Mouse (Mus musculus) testis, adult 2 months (tissue): ENCODE measurements around the gene Cga. TPM values are rescaled to one million over a fixed set of nuclear protein-coding genes. Genes with fewer than 3 reads are reported as not detected.

Experiments
- H3K27ac ChIP-seq: fragments of 200-500 bp; 2 replicates; pipeline ENCODE4 v1.5.1; 2012; ENCODE audit warnings: low read depth, low read length; ENCODE audit not compliant: control insufficient read depth, insufficient read depth
- H3K27me3 ChIP-seq: fragments of 200-500 bp; 2 replicates; pipeline ENCODE4 v1.6.1; 2012; ENCODE audit warnings: mild to moderate bottlenecking, low read length, moderate library complexity; ENCODE audit not compliant: control insufficient read depth, insufficient read depth
- H3K36me3 ChIP-seq: fragments of 200-500 bp; 2 replicates; pipeline ENCODE4 v1.6.1; 2012; ENCODE audit warnings: mild to moderate bottlenecking, low read length; ENCODE audit not compliant: control insufficient read depth, insufficient read depth
- H3K4me1 ChIP-seq: fragments of 200-500 bp; 2 replicates; pipeline ENCODE4 v1.6.1; 2012; ENCODE audit warnings: low read length; ENCODE audit not compliant: control insufficient read depth, insufficient read depth
- H3K4me3 ChIP-seq: fragments of 200-500 bp; 2 replicates; pipeline ENCODE4 v1.5.1; 2012; ENCODE audit warnings: low read depth, mild to moderate bottlenecking, low read length, moderate library complexity, mixed read lengths; ENCODE audit not compliant: control insufficient read depth
- CTCF ChIP-seq: fragments of 200-500 bp; IDR thresholded peaks from 2 replicates; pipeline ENCODE4 v1.5.1; 2012; ENCODE audit warnings: low read depth, mild to moderate bottlenecking, inconsistent platforms, low read length, moderate library complexity; ENCODE audit not compliant: control insufficient read depth, insufficient read depth, insufficient replicate concordance
- POLR2A ChIP-seq: fragments of 200-500 bp; IDR thresholded peaks from 2 replicates; pipeline ENCODE4 v1.6.1; 2012; ENCODE audit warnings: low read depth, mild to moderate bottlenecking, inconsistent platforms, low read length, moderate library complexity; ENCODE audit not compliant: control insufficient read depth
- polyA plus RNA-seq: library from polyadenylated mRNA; depleted of rRNA; stranded (reverse); fragments of >200 nt; gene quantifications from 2 replicates; pipeline ENCODE4 v1.2.3, GENCODE M21; 2012; rRNA removed

The Cga gene
- not detected in 2 replicates for polyA plus RNA-seq

DNA sequence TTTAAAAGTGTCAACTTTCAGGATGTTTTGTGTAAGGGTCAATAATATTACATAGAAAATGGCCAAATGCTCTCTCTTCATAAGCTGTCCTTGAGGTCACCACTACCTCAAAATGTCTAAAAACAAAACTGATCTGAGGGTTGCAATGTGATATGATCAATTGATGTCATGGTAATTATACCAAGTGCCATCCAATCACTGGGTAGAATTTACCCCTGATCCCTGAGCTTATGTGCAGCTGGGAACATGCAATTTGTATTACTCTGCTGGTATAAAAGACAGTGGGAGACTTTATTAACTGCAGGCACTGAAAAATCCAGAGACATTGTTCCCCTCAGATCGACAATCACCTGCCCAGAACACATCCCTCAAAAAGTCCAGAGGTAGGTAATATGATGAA is at the start of gene Cga:
TSS of gene Cga (plus strand) at position 301 of the 400 bp plus-strand sequence.
- Histone ChIP-seq H3K27me3 (no peaks in the 10 kb centered on the region), H3K27ac (no peak within 1 kb of the TSS), H3K36me3 (no peaks in the 10 kb centered on the region), H3K4me1 (peaks cover 3% of the 10 kb centered on the region; the same call in 1 of the 2 replicates), H3K4me3 (no peak within 1 kb of the TSS)
- TF ChIP-seq POLR2A (no peak), CTCF (no peak)

DNA sequence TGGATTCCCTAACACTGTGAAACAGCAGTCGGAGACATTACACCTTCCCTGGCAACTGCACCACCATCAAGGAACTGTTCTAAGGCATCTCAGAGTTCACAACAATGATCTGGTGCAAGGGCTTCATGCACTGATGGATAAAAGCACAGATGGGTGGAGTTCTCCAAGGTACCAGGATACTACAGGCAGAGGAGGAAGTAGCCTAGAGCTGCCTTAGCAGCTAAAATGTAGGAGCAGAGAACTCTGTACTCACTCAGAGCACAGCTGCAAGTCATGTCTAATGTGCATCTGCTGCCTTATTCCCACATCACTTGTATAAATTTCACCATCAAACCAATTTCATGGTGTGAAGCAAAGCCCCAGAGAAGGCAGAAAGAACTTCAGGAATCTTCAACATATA is 49.7 kb upstream of the Cga start:
- TF ChIP-seq CTCF (no peak), POLR2A (no peak)
- no peak overlapping the region for H3K4me3 ChIP-seq
- H3K36me3 ChIP-seq = no peaks in the 10 kb centered on the region
- no peaks in the 10 kb centered on the region for H3K27me3 ChIP-seq
- no peaks in the 10 kb centered on the region for H3K4me1 ChIP-seq
- H3K27ac ChIP-seq = no peak overlapping the region

DNA sequence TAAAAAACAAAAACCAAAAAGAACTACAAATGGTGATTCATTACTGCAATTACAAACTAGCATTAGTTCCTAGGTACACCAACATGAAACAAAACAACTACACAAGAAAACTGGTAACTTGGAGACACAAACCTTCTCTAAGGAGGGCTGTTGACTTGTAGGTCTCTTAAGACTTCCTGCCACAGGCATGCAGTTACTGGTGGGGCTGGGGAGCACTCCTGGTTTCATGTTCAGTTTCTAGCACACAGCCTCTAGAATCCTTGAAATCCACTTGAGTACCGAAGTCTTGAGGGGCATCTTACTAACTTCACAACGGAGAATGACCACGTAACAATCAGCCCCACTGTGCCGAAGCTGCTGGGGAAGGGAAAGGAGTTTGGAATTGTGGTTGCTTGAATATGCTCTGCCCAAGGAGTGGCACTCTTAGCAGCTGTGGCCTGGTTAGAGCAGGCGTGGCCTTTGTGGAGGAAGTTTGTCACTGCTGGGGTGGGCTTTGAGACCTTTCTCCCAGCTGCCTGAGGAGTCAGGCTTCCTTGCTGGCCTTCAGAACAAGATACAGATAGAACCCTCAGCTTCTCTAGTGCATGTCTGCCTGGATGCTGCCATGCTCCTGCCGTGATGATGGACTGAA is 45.8 kb upstream of the Cga start:
- Histone ChIP-seq H3K27ac (no peak overlapping the region), H3K4me1 (no peaks in the 10 kb centered on the region), H3K27me3 (no peaks in the 10 kb centered on the region), H3K4me3 (no peak overlapping the region), H3K36me3 (no peaks in the 10 kb centered on the region)
- no peak for TF ChIP-seq CTCF

DNA sequence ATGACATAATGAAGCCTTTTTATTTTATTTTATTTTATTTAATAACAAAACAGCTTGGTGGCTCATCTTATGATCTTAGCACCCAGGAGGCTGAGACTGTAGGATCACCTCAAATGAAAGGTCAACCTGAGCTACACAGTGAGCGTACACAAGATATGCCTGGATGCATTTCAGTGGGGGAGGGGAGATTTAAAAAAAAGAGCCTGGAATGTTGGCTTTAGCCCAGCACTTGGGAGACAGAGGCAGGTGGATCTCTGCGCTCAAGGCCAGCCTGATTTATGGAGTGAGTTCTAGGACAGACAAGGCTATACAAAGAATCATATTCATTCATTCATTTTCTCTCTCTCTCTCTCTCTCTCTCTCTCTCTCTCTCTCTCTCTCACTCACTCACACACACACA is 43.4 kb upstream of the Cga start:
- H3K27me3 ChIP-seq = no peaks in the 10 kb centered on the region
- H3K4me3 ChIP-seq = no peak overlapping the region
- TF ChIP-seq POLR2A (no peak), CTCF (no peak)
- H3K4me1 ChIP-seq = no peaks in the 10 kb centered on the region
- no peaks in the 10 kb centered on the region for H3K36me3 ChIP-seq
- no peak overlapping the region for H3K27ac ChIP-seq

DNA sequence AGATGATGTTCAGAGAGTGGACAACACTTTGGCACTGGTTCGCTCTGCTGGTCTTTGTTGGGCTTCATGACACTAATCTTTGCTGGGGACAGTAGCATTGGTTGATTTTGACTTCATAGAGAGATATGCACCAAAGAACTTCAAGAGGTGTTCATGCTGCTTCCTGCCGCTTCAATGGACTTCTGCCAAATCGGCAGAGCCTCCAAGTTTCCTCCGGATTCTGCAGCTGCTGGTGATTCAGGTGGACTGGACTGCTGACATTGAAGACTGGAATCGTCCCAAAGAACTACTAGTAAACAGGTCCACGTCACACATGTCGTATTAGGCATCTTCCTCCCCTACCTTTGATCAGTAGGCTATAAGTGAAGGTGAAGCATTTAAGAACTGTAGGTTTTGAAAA is 41.5 kb upstream of the Cga start:
- no peak overlapping the region for H3K4me3 ChIP-seq
- H3K4me1 ChIP-seq = no peaks in the 10 kb centered on the region
- H3K27me3 ChIP-seq = no peaks in the 10 kb centered on the region
- TF ChIP-seq POLR2A (no peak), CTCF (no peak)
- no peak overlapping the region for H3K27ac ChIP-seq
- no peaks in the 10 kb centered on the region for H3K36me3 ChIP-seq

DNA sequence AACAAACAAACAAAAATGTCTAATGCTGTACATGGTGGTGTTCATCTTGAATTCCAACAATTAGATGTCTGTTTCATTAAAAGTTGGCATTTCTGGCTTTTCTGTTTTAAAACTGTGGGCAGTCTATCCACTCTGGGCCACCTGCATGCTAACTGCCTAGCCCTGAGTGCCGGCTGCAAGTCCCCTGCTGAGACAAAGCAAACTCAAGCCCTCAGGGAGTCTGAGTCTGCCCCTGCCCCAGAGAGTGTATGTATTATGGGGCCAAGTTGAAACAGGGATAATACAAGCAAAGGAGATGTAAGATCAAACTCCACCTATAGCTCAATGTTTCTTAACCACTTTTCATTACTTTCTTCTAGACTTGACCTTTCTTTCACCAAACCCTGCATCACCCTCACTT is 37.6 kb upstream of the Cga start:
- no peaks in the 10 kb centered on the region for H3K36me3 ChIP-seq
- no peaks in the 10 kb centered on the region for H3K27me3 ChIP-seq
- no peak overlapping the region for H3K27ac ChIP-seq
- no peak overlapping the region for H3K4me3 ChIP-seq
- no peaks in the 10 kb centered on the region for H3K4me1 ChIP-seq
- TF ChIP-seq POLR2A (no peak), CTCF (no peak)

DNA sequence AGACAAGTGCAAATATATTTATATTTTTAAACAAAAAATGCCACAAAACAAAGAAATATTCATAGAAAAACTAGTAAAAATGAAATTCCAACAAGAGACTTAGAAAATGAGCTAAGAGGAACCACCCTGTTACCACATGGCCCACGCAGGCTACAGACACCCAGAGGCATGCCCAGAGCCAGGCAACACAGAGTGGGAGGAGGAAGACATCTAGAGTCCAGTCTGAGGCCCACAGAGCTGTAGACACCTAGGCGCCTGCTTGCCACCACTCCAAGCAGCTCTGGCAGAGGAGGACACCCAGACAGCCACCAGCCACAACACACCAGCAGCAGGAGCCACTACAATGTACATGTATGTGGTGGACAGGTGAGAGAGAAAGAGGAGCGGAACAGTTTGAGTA is 34.7 kb upstream of the Cga start:
- Histone ChIP-seq H3K27ac (no peak overlapping the region), H3K36me3 (no peaks in the 10 kb centered on the region)
- no peak for TF ChIP-seq POLR2A

DNA sequence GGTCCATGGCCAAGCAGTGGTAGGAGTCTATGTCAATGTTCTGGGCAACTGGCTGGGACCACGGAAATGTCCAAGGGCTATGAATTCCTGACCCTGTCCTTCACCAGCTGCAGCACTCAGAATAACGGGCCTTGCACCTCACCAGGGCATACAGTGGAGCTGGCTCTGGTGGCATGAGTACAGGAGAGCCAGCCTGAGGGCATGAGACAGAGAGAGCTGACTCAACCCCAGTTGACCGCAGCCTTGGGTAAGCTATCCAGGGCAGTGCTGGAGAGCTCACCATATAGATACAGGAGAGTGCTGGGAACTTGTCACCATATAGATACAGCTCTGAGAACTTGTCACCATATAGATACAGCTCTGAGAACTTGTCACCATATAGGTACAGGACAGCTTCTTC is 34.2 kb upstream of the Cga start:
- Histone ChIP-seq H3K36me3 (no peaks in the 10 kb centered on the region), H3K4me3 (no peak overlapping the region), H3K27me3 (no peaks in the 10 kb centered on the region), H3K4me1 (no peaks in the 10 kb centered on the region), H3K27ac (no peak overlapping the region)
- no peak for TF ChIP-seq CTCF

More for the DNA sequence above, 34.7 kb upstream of the Cga start:
- Histone ChIP-seq H3K4me1 (no peaks in the 10 kb centered on the region), H3K27me3 (no peaks in the 10 kb centered on the region), H3K4me3 (no peak overlapping the region)
